Mouse (Mus musculus) cortical plate, adult 2 months (tissue): ENCODE results near the gene Atp5g3.

Source experiments
- CTCF ChIP-seq: fragments of 200-500 bp; IDR thresholded peaks from 2 replicates; pipeline ENCODE4 v1.5.1; 2011; ENCODE audit warnings: mild to moderate bottlenecking, control low read depth, low read length; ENCODE audit not compliant: insufficient read depth; ENCODE audit errors: extremely low read depth
- POLR2A ChIP-seq: fragments of 200-500 bp; IDR thresholded peaks from 2 replicates; pipeline ENCODE4 v1.6.1; 2011; ENCODE audit warnings: mild to moderate bottlenecking, low read length, control low read depth; ENCODE audit not compliant: insufficient read depth; ENCODE audit errors: extremely low read depth

- TF ChIP-seq CTCF (no peak), POLR2A (no peak)
These were observed 16.6 kb upstream of the Atp5g3 start for GRCm38 (mm10) chr2:73927711-73928110.
